Mouse (Mus musculus): ENCODE measurements around the gene Dop1b. TPM values are rescaled to one million over a fixed set of nuclear protein-coding genes. Genes with fewer than 3 reads are reported as not detected.

Gene Dop1b
- total and polyA plus RNA-seq, 3 experiments = 0.90 to 4.5 (median 3.1) TPM

GRCm38 (mm10) chr16:93807167-93807566, 95.5 kb downstream of the Dop1b start:
- TF ChIP-seq BHLHE40 (IDR thresholded peaks at IDR 0.05; ENCODE audit: low read depth, low read length) = peak; percentile 54
- TF ChIP-seq NRF1 (IDR thresholded peaks at IDR 0.05; ENCODE audit: low read depth, low read length) = no peak
- Histone ChIP-seq H3K4me3 (replicated peaks in 1 of 3; ENCODE audit: low read depth in 2 of 3, low read length in 2 of 3, poor library complexity in 1 of 3) (no peak overlapping the region), H3K4me2 (ENCODE audit: insufficient read depth, low read depth, poor library complexity, severe bottlenecking) (no peak overlapping the region), H3K79me2 (replicated peaks; ENCODE audit: control insufficient read depth, extremely low read depth, insufficient read depth, poor library complexity, severe bottlenecking) (no peaks in the 10 kb centered on the region), H3K9ac (ENCODE audit: insufficient read depth, low read depth) (no peak overlapping the region), H3K27me3 (replicated peaks) (no peaks in the 10 kb centered on the region), H3K36me3 (replicated peaks in 1 of 2; ENCODE audit: control insufficient read depth in 1 of 2, insufficient read depth in 1 of 2, low read length in 1 of 2) (peaks cover 0 to 7% of the 10 kb centered on the region in 2 experiments), H3K9me3 (replicated peaks; ENCODE audit: low read length) (peaks cover 10% of the 10 kb centered on the region), H3K27ac (ENCODE audit: insufficient read depth, low read depth) (no peak overlapping the region), H3K4me1 (ENCODE audit: control insufficient read depth in 1 of 2, insufficient read depth in 2 of 2) (peaks cover 10 to 17% of the 10 kb centered on the region in 2 experiments)
- dilution Hi-C loops (cut with MboI; ENCODE audit: extremely low pct_ligation_motif_present, extremely low pct_unique_long_range_greater_than_20kb, low sequenced_read_pairs) (no loop called here), in situ Hi-C loops (cut with MboI; ENCODE audit: low pct_ligation_motif_present, low pct_unique_long_range_greater_than_20kb, low sequenced_read_pairs) (no loop called here)
- no peak for DNase-seq (ENCODE audit: extremely low read depth)

GRCm38 (mm10) chr16:93807961-93808554, 96.4 kb downstream of the Dop1b start:
- no peak overlapping the region for H3K4me3 ChIP-seq (replicated peaks in 1 of 3; ENCODE audit: low read depth in 2 of 3, low read length in 2 of 3, poor library complexity in 1 of 3)
- no peak overlapping the region for H3K9ac ChIP-seq (ENCODE audit: insufficient read depth, low read depth)
- no peak for DNase-seq (ENCODE audit: extremely low read depth)
- TF ChIP-seq RCOR1 (conservative IDR thresholded peaks at IDR 0.05; ENCODE audit: low read depth, low read length) = no peak
- TF ChIP-seq TCF12 (IDR thresholded peaks at IDR 0.05; ENCODE audit: low read depth, low read length) = no peak
- TF ChIP-seq ZKSCAN1 (IDR thresholded peaks at IDR 0.05; ENCODE audit: borderline replicate concordance, low read depth, low read length) = no peak
- TF ChIP-seq KAT2A (IDR thresholded peaks at IDR 0.05; ENCODE audit: insufficient replicate concordance, low read length) = no peak
- TF ChIP-seq JUND (conservative IDR thresholded peaks at IDR 0.05; ENCODE audit: low read depth, low read length) = no peak
- no peak for TF ChIP-seq NELFE (IDR thresholded peaks at IDR 0.05; ENCODE audit: low read depth, low read length)
- TF ChIP-seq HCFC1 (IDR thresholded peaks at IDR 0.05; ENCODE audit: low read depth, low read length) = no peak
- no peak for TF ChIP-seq POLR2AphosphoS2 (IDR thresholded peaks at IDR 0.05; ENCODE audit: low read depth, low read length)
- TF ChIP-seq MEF2A (IDR thresholded peaks at IDR 0.05; ENCODE audit: borderline replicate concordance, low read depth, low read length) = no peak
- TF ChIP-seq EP300 (IDR thresholded peaks at IDR 0.05; ENCODE audit: low read length) = no peak
- no peak for TF ChIP-seq CHD2 (IDR thresholded peaks at IDR 0.05; ENCODE audit: low read length)
- TF ChIP-seq MXI1 (IDR thresholded peaks at IDR 0.05; ENCODE audit: low read depth, low read length) = no peak
- TF ChIP-seq UBTF (IDR thresholded peaks at IDR 0.05; ENCODE audit: low read depth, low read length) = no peak
- TF ChIP-seq CHD1 (IDR thresholded peaks at IDR 0.05; ENCODE audit: low read depth, low read length) = no peak
- TF ChIP-seq JUN (IDR thresholded peaks at IDR 0.05; ENCODE audit: insufficient read depth, low read depth, low read length) = no peak
- TF ChIP-seq POLR2A (IDR thresholded peaks at IDR 0.05; ENCODE audit: low read depth, low read length) = no peak
- H3K4me1 ChIP-seq (ENCODE audit: control insufficient read depth in 1 of 2, insufficient read depth in 2 of 2) = peaks cover 10 to 17% of the 10 kb centered on the region in 2 experiments
- peaks cover 0 to 7% of the 10 kb centered on the region in 2 experiments for H3K36me3 ChIP-seq (replicated peaks in 1 of 2; ENCODE audit: control insufficient read depth in 1 of 2, insufficient read depth in 1 of 2, low read length in 1 of 2)
- dilution Hi-C loops (cut with MboI; ENCODE audit: extremely low pct_ligation_motif_present, extremely low pct_unique_long_range_greater_than_20kb, low sequenced_read_pairs) (no loop called here), in situ Hi-C loops (cut with MboI; ENCODE audit: low pct_ligation_motif_present, low pct_unique_long_range_greater_than_20kb, low sequenced_read_pairs) (no loop called here)
- H3K4me2 ChIP-seq (ENCODE audit: insufficient read depth, low read depth, poor library complexity, severe bottlenecking) = no peak overlapping the region
- no peaks in the 10 kb centered on the region for H3K79me2 ChIP-seq (replicated peaks; ENCODE audit: control insufficient read depth, extremely low read depth, insufficient read depth, poor library complexity, severe bottlenecking)
- H3K27ac ChIP-seq (ENCODE audit: insufficient read depth, low read depth) = no peak overlapping the region
- no peaks in the 10 kb centered on the region for H3K27me3 ChIP-seq (replicated peaks)
- peaks cover 14% of the 10 kb centered on the region for H3K9me3 ChIP-seq (replicated peaks; ENCODE audit: low read length)
